Mouse (Mus musculus) spleen, adult 2 months (tissue): ENCODE data around the gene Eogt.

Source experiments
- CTCF ChIP-seq: fragments of 200-500 bp; IDR thresholded peaks from 2 replicates; pipeline ENCODE4 v1.5.1; 2011; ENCODE audit warnings: mild to moderate bottlenecking, inconsistent platforms; ENCODE audit not compliant: insufficient read depth, insufficient read length, insufficient replicate concordance; ENCODE audit errors: extremely low read depth
- POLR2A ChIP-seq: fragments of 200-500 bp; IDR thresholded peaks from 2 replicates; pipeline ENCODE4 v1.6.1; 2011; ENCODE audit warnings: low read depth, low read length, inconsistent platforms

DNA sequence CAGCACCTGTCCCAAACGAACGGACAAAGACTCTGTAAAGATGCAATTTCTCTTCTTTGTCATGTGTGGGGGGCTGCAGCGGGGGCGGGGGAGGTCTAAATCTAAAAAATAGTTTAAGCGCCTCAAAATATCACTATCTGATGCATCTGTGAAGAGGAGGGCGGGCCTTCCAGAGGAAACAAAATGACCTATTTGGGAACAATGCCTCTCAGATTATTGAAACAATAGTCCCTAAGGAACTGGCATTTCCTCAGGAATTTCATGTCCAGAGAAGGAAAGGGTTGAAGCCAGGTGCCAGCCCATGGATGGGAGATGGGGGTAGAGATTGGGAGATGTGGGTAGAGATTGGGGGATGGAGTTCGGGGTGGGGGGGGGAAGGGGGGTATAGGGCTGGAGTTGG lies 7.2 kb downstream of the Eogt start:
- TF ChIP-seq CTCF (no peak), POLR2A (no peak)
